Mouse (Mus musculus) MEL (cell line): ENCODE data around the gene Spata3. TPM values are rescaled to one million over a fixed set of nuclear protein-coding genes. Genes with fewer than 3 reads are reported as not detected.

Experiments used
- DNase-seq: peaks from one replicate; pipeline ENCODE4 v3.0.0; 2011; ENCODE audit warnings: low read depth, low spot score
- H3K27ac ChIP-seq: 2 replicates; pipeline ENCODE4 v1.5.1; 2012; ENCODE audit warnings: low read depth, mild to moderate bottlenecking, control low read depth, low read length, moderate library complexity; ENCODE audit not compliant: control insufficient read depth
- H3K27me3 ChIP-seq, 2 experiments: fragments of 150-350 bp in 1 of 2; sonication (generic) in 1 of 2; 2 replicates each; pipeline ENCODE4 v1.6.1; 2012; ENCODE audit warnings: low read length in 2 of 2, mild to moderate bottlenecking in 2 of 2, improper control_type of control experiment in 1 of 2, moderate library complexity in 1 of 2; ENCODE audit not compliant: insufficient read depth in 2 of 2, control insufficient read depth in 1 of 2
- H3K36me3 ChIP-seq, 2 experiments: 2 replicates each; pipeline ENCODE4 v1.6.1; 2012 to 2014; ENCODE audit warnings: low read length in 2 of 2, improper control_type of control experiment in 1 of 2, inconsistent platforms in 1 of 2, mild to moderate bottlenecking in 1 of 2; ENCODE audit not compliant: insufficient read depth in 2 of 2, control insufficient read depth in 1 of 2
- H3K4me1 ChIP-seq, 2 experiments: fragments of 150-350 bp in 1 of 2; sonication (generic) in 1 of 2; 2 replicates each; pipeline ENCODE4 v1.6.1; 2012; ENCODE audit warnings: low read length in 2 of 2, improper control_type of control experiment in 1 of 2, mild to moderate bottlenecking in 1 of 2; ENCODE audit not compliant: insufficient read depth in 2 of 2, control insufficient read depth in 1 of 2
- H3K4me3 ChIP-seq, 2 experiments: fragments of 150-350 bp in 1 of 2; sonication (generic) in 1 of 2; 2 replicates each; pipeline ENCODE4 v1.5.1; 2012; ENCODE audit warnings: low read depth in 2 of 2, low read length in 2 of 2, mild to moderate bottlenecking in 2 of 2, moderate library complexity in 2 of 2, control low read depth in 1 of 2, improper control_type of control experiment in 1 of 2; ENCODE audit not compliant: control insufficient read depth in 1 of 2, insufficient read depth in 1 of 2
- H3K79me2 ChIP-seq: 2 replicates; pipeline ENCODE4 v1.6.1; 2012; ENCODE audit warnings: mild to moderate bottlenecking, low read length, moderate library complexity; ENCODE audit not compliant: control insufficient read depth, poor library complexity, insufficient read depth
- H3K9ac ChIP-seq: 2 replicates; pipeline ENCODE4 v1.6.1; 2012; ENCODE audit warnings: low read depth, mild to moderate bottlenecking, control low read depth, low read length, moderate library complexity; ENCODE audit not compliant: control insufficient read depth, poor library complexity, severe bottlenecking
- H3K9me3 ChIP-seq: fragments of 150-350 bp; sonication (generic); replicated peaks from 2 replicates; pipeline ENCODE4 v1.6.1; 2012; ENCODE audit warnings: mild to moderate bottlenecking, low read length, improper control_type of control experiment, moderate library complexity; ENCODE audit not compliant: insufficient read depth
- CHD2 ChIP-seq: IDR thresholded peaks from 2 replicates; pipeline ENCODE4 v1.6.1; 2011; ENCODE audit warnings: low read length, improper control_type of control experiment
- E2F4 ChIP-seq: IDR thresholded peaks from 2 replicates; pipeline ENCODE4 v1.6.1; 2011; ENCODE audit warnings: low read depth, low read length, improper control_type of control experiment, borderline replicate concordance
- ELF1 ChIP-seq: IDR thresholded peaks from 2 replicates; pipeline ENCODE4 v1.6.1; 2014; ENCODE audit warnings: low read depth, mild to moderate bottlenecking, inconsistent platforms, low read length, improper control_type of control experiment, moderate library complexity
- EP300 ChIP-seq, 2 experiments: IDR thresholded peaks; 2 replicates each; pipeline ENCODE4 v1.6.1; 2011; ENCODE audit warnings: improper control_type of control experiment in 2 of 2, low read length in 2 of 2, low read depth in 1 of 2, mild to moderate bottlenecking in 1 of 2
- ETS1 ChIP-seq: IDR thresholded peaks from 2 replicates; pipeline ENCODE4 v1.6.1; 2012; ENCODE audit warnings: low read depth, mild to moderate bottlenecking, inconsistent platforms, low read length, improper control_type of control experiment, moderate library complexity
- GABPA ChIP-seq: IDR thresholded peaks from 2 replicates; pipeline ENCODE4 v1.6.1; 2012; ENCODE audit warnings: low read depth, mild to moderate bottlenecking, inconsistent platforms, low read length, improper control_type of control experiment, moderate library complexity
- JUND ChIP-seq: IDR thresholded peaks from 2 replicates; pipeline ENCODE4 v1.6.1; 2011; ENCODE audit warnings: low read depth, mild to moderate bottlenecking, improper control_type of control experiment, low read length
- KAT2A ChIP-seq: conservative IDR thresholded peaks from 2 replicates; pipeline ENCODE4 v1.6.1; 2012; ENCODE audit warnings: low read depth, low read length, improper control_type of control experiment, inconsistent platforms
- MAFK ChIP-seq: IDR thresholded peaks from 2 replicates; pipeline ENCODE4 v1.6.1; 2011; ENCODE audit warnings: low read depth, mild to moderate bottlenecking, low read length, improper control_type of control experiment, borderline replicate concordance
- MAZ ChIP-seq: IDR thresholded peaks from 2 replicates; pipeline ENCODE4 v1.6.1; 2012; ENCODE audit warnings: low read depth, mild to moderate bottlenecking, inconsistent platforms, low read length, improper control_type of control experiment
- MEF2A ChIP-seq: IDR thresholded peaks from 2 replicates; pipeline ENCODE4 v1.6.1; 2014; ENCODE audit warnings: low read depth, mild to moderate bottlenecking, inconsistent platforms, low read length, improper control_type of control experiment; ENCODE audit not compliant: poor library complexity, insufficient replicate concordance, severe bottlenecking; ENCODE audit errors: extremely low read depth
- MXI1 ChIP-seq: IDR thresholded peaks from 2 replicates; pipeline ENCODE4 v1.6.1; 2011; ENCODE audit warnings: mild to moderate bottlenecking, low read depth, low read length, improper control_type of control experiment
- NELFE ChIP-seq: IDR thresholded peaks from 2 replicates; pipeline ENCODE4 v1.6.1; 2011; ENCODE audit warnings: low read depth, low read length, improper control_type of control experiment
- NRF1 ChIP-seq: IDR thresholded peaks from 2 replicates; pipeline ENCODE4 v1.6.1; 2014; ENCODE audit warnings: low read depth, mild to moderate bottlenecking, inconsistent platforms, low read length, improper control_type of control experiment, moderate library complexity; ENCODE audit not compliant: poor library complexity, insufficient read depth, severe bottlenecking
- POLR2AphosphoS2 ChIP-seq: IDR thresholded peaks from 2 replicates; pipeline ENCODE4 v1.6.1; 2011; ENCODE audit warnings: low read length, improper control_type of control experiment
- POLR2AphosphoS5 ChIP-seq: IDR thresholded peaks from 2 replicates; pipeline ENCODE4 v1.6.1; 2012; ENCODE audit warnings: low read depth, borderline replicate concordance, mild to moderate bottlenecking, inconsistent platforms, low read length, moderate library complexity, mixed read lengths
- RAD21 ChIP-seq: IDR thresholded peaks from 2 replicates; pipeline ENCODE4 v1.6.1; 2011; ENCODE audit warnings: mild to moderate bottlenecking, low read depth, low read length, improper control_type of control experiment
- SIN3A ChIP-seq: IDR thresholded peaks from 2 replicates; pipeline ENCODE4 v1.6.1; 2012; ENCODE audit warnings: low read length, improper control_type of control experiment, inconsistent platforms
- SMC3 ChIP-seq: IDR thresholded peaks from 2 replicates; pipeline ENCODE4 v1.6.1; 2011; ENCODE audit warnings: low read depth, low read length, improper control_type of control experiment
- TBP ChIP-seq: IDR thresholded peaks from 2 replicates; pipeline ENCODE4 v1.8.0; 2011; ENCODE audit warnings: low read depth, low read length, improper control_type of control experiment
- TCF12 ChIP-seq: IDR thresholded peaks from 2 replicates; pipeline ENCODE4 v1.6.1; 2014; ENCODE audit warnings: low read depth, mild to moderate bottlenecking, inconsistent platforms, low read length, improper control_type of control experiment, moderate library complexity
- ZNF384 ChIP-seq: IDR thresholded peaks from 2 replicates; pipeline ENCODE4 v1.6.1; 2012; ENCODE audit warnings: low read depth, mild to moderate bottlenecking, inconsistent platforms, low read length, improper control_type of control experiment
- polyA plus RNA-seq, 2 experiments: library from polyadenylated mRNA; stranded (reverse) in 1 of 2; unstranded in 1 of 2; fragments of >175 nt in 1 of 2; fragments of >200 nt in 1 of 2; gene quantifications; 2 replicates each; pipeline versions ENCODE4 v1.2.1 to v1.2.4; 2012; ENCODE audit warnings: low replicate concordance in 2 of 2, low read depth in 1 of 2; ENCODE audit not compliant: insufficient read length in 2 of 2, insufficient read depth in 1 of 2, missing spikeins in 1 of 2
- total RNA-seq: library from RNA; depleted of rRNA; stranded (reverse); fragments of 300-350 nt; gene quantifications from 2 replicates; pipeline ENCODE4 v1.2.3, GENCODE M21; 2012

Gene Spata3
- total and polyA plus RNA-seq, 3 experiments: not detected

DNA sequence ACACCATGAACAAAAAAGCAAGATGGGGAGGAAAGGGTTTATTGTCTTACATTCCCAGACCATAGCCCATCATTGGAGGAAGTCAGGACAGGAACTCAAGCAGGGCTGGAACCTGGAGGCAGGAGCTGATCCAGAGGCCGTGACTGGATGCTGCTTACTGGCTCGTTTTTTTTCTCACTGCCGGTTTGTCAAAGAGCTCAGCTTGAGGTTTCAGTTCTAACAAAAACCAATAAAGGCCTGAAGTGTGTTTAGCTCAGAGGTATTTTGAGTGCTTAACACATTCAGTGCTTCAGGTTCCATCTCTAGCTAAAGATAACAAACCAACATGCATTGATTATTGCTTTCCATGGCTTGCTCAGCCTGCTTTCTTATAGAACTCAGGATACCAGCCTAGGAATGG is 44.3 kb upstream of the Spata3 start:
- Histone ChIP-seq H3K36me3 (no peaks in the 10 kb centered on the region), H3K9me3 (no peaks in the 10 kb centered on the region), H3K4me3 (no peak overlapping the region), H3K27ac (no peak overlapping the region), H3K79me2 (no peaks in the 10 kb centered on the region), H3K27me3 (peaks cover 5 to 6% of the 10 kb centered on the region in 2 experiments; a peak in 3 of 4 replicates), H3K9ac (no peak overlapping the region), H3K4me1 (no peaks in the 10 kb centered on the region)
- TF ChIP-seq ZNF384: no peak
- no peak for TF ChIP-seq TBP
- TF ChIP-seq SMC3: no peak
- TF ChIP-seq RAD21: no peak
- no peak for TF ChIP-seq POLR2AphosphoS5
- no peak for TF ChIP-seq MAZ
- no peak for TF ChIP-seq ELF1
- no peak for TF ChIP-seq MAFK
- DNase-seq: no peak

DNA sequence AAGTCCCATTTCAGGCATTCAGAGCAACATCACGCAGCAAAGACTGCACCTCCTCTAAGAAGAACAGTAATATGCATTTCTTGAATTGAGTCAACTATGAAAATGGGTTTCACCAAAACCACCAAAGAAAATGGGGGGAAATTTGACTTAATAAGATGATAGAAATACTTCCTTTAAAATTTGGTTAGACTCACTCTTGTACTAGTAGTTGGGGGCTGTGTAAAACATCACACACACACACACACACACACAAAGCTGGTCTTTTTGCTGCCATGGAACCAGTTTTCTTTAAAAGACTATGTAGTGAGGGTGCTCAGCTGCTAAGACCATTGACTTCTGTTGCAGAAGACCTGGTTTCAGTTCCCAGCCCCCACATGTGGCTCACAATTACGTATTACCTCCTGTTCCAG is 43.1 kb upstream of the Spata3 start:
- Histone ChIP-seq H3K27ac (no peak overlapping the region), H3K4me1 (no peaks in the 10 kb centered on the region), H3K36me3 (no peaks in the 10 kb centered on the region), H3K79me2 (no peaks in the 10 kb centered on the region), H3K9ac (no peak overlapping the region), H3K4me3 (no peak overlapping the region), H3K9me3 (no peaks in the 10 kb centered on the region), H3K27me3 (peaks cover 5 to 6% of the 10 kb centered on the region in 2 experiments; a peak in 3 of 4 replicates)
- DNase-seq: no peak
- no peak for TF ChIP-seq KAT2A
- TF ChIP-seq SIN3A: no peak
- no peak for TF ChIP-seq POLR2AphosphoS2
- TF ChIP-seq GABPA: no peak
- no peak for TF ChIP-seq CHD2
- no peak for TF ChIP-seq NELFE
- TF ChIP-seq MEF2A: no peak
- TF ChIP-seq MAFK: no peak
- TF ChIP-seq ETS1: no peak
- TF ChIP-seq NRF1: no peak
- TF ChIP-seq MXI1: no peak
- TF ChIP-seq JUND: no peak
- TF ChIP-seq E2F4: no peak
- TF ChIP-seq ZNF384: no peak
- no peak for TF ChIP-seq EP300 (IDR thresholded peaks at IDR 0.05; ENCODE audit: low read depth in 1 of 2, low read length in 2 of 2)
- no peak for TF ChIP-seq TCF12
